Mouse (Mus musculus) testis, adult 2 months (tissue): ENCODE measurements around the gene Smpd3.

ENCODE experiments used
- CTCF ChIP-seq: fragments of 200-500 bp; IDR thresholded peaks from 2 replicates; pipeline ENCODE4 v1.5.1; 2012; ENCODE audit warnings: low read depth, mild to moderate bottlenecking, inconsistent platforms, low read length, moderate library complexity; ENCODE audit not compliant: control insufficient read depth, insufficient read depth, insufficient replicate concordance
- POLR2A ChIP-seq: fragments of 200-500 bp; IDR thresholded peaks from 2 replicates; pipeline ENCODE4 v1.6.1; 2012; ENCODE audit warnings: low read depth, mild to moderate bottlenecking, inconsistent platforms, low read length, moderate library complexity; ENCODE audit not compliant: control insufficient read depth

- TF ChIP-seq CTCF (no peak), POLR2A (no peak)
These were observed 43.2 kb upstream of the Smpd3 start for GRCm38 (mm10) chr8:106381026-106381425.
